Mouse (Mus musculus) heart, adult 2 months (tissue): Measurements from ENCODE around the gene Tmod1. TPM values are rescaled to one million over a fixed set of nuclear protein-coding genes. Genes with fewer than 3 reads are reported as not detected.
A peak's percentile ranks its signal among the peaks of the same experiment; 100 is the strongest.

ENCODE experiments used
- DNase-seq, 2 experiments: peaks; one replicate each; pipeline ENCODE4 v3.0.0; 2021
- H3K27ac ChIP-seq: fragments of 200-600 bp; 2 replicates; pipeline ENCODE4 v1.8.1; 2022
- H3K27me3 ChIP-seq: fragments of 200-500 bp; 2 replicates; pipeline ENCODE4 v1.6.1; 2012; ENCODE audit warnings: mild to moderate bottlenecking, low read length, inconsistent platforms, mixed read lengths; ENCODE audit not compliant: control insufficient read depth, insufficient read depth
- H3K36me3 ChIP-seq: fragments of 200-500 bp; 2 replicates; pipeline ENCODE4 v1.6.1; 2012; ENCODE audit warnings: low read length, inconsistent platforms; ENCODE audit not compliant: control insufficient read depth, insufficient read depth
- H3K4me1 ChIP-seq: fragments of 200-500 bp; 2 replicates; pipeline ENCODE4 v1.6.1; 2011; ENCODE audit warnings: low read length; ENCODE audit not compliant: control insufficient read depth, insufficient read depth
- H3K4me3 ChIP-seq: fragments of 200-600 bp; 2 replicates; pipeline ENCODE4 v1.8.1; 2022
- H3K79me2 ChIP-seq: fragments of 200-500 bp; replicated peaks from 2 replicates; pipeline ENCODE4 v1.6.1; 2012; ENCODE audit warnings: mild to moderate bottlenecking, inconsistent platforms, low read length, moderate library complexity, mixed read lengths; ENCODE audit not compliant: control insufficient read depth, insufficient read depth
- H3K9ac ChIP-seq: fragments of 200-500 bp; 2 replicates; pipeline ENCODE4 v1.6.1; 2012; ENCODE audit warnings: low read depth, mild to moderate bottlenecking, control low read depth, inconsistent platforms, low read length, mixed read lengths
- CTCF ChIP-seq: fragments of 200-600 bp; IDR thresholded peaks from 2 replicates; pipeline ENCODE4 v1.8.1; 2022; ENCODE audit warnings: antibody characterized with exemption, mild to moderate bottlenecking, moderate library complexity
- EP300 ChIP-seq: fragments of 200-500 bp; IDR thresholded peaks from 2 replicates; pipeline ENCODE4 v1.6.1; 2011; ENCODE audit warnings: low read depth, low read length, control low read depth; ENCODE audit not compliant: insufficient read depth
- POLR2A ChIP-seq: fragments of 200-500 bp; IDR thresholded peaks from 2 replicates; pipeline ENCODE4 v1.6.1; 2011; ENCODE audit warnings: mild to moderate bottlenecking, low read depth, low read length, control low read depth; ENCODE audit not compliant: insufficient read depth
- WGBS: fragments of 180-500 bp; shearing (Covaris S2); methylation state at CpG from one replicate; pipeline ENCODE4 v1.1.7; 2018; 5-methylcytosine and 5-hydroxymethylcytosine counted together
- intact Hi-C: fragments of 180-260 bp; cut with DNase I; formaldehyde crosslinking; loops from one replicate; pipeline ENCODE4 v1.15.1; 2025
- polyA plus RNA-seq: library from polyadenylated mRNA; depleted of rRNA; stranded (reverse); fragments of >200 nt; gene quantifications from 2 replicates; pipeline ENCODE4 v1.2.3, GENCODE M21; 2012
- total RNA-seq, 2 experiments: library from RNA; stranded (reverse); gene quantifications; 2 replicates each; pipeline ENCODE4 v1.2.3; 2021

Gene Tmod1
- total and polyA plus RNA-seq, 3 experiments = 142 to 264 (median 250) TPM

GRCm38 (mm10) chr4:46087852-46088251, 49.1 kb downstream of the Tmod1 start:
- Histone ChIP-seq H3K4me1 (peaks cover 25% of the 10 kb centered on the region), H3K79me2 (no peaks in the 10 kb centered on the region), H3K36me3 (peaks cover 11% of the 10 kb centered on the region; the same call in 1 of the 2 replicates), H3K9ac (no peak overlapping the region), H3K4me3 (no peak overlapping the region), H3K27me3 (no peaks in the 10 kb centered on the region), H3K27ac (peak overlapping the region; percentile 62)
- intact Hi-C loops = loop anchor here (2.0 kb wide), 1 partner anchor 49 kb away; the partner anchor contains the start of gene Tmod1
- TF ChIP-seq EP300 = 0 out of 2 replicates have a peak, but pooled peaks have one; percentile 17
- TF ChIP-seq CTCF = no peak
- WGBS = 12% methylated on average over 5 of the region's 5 CpGs
- DNase-seq = peak; percentile 65 to 78

GRCm38 (mm10) chr4:46089524-46090125, 50.9 kb downstream of the Tmod1 start:
- H3K4me1 ChIP-seq = peaks cover 21% of the 10 kb centered on the region
- H3K27ac ChIP-seq = no peak overlapping the region
- peaks cover 11% of the 10 kb centered on the region; the same call in 1 of the 2 replicates for H3K36me3 ChIP-seq
- intact Hi-C loops = no loop called here
- no peaks in the 10 kb centered on the region for H3K79me2 ChIP-seq
- DNase-seq = no peak
- H3K9ac ChIP-seq = no peak overlapping the region
- H3K4me3 ChIP-seq = no peak overlapping the region
- no peak for TF ChIP-seq EP300
- no peak for TF ChIP-seq POLR2A
- no peak for TF ChIP-seq CTCF
- 91% methylated on average over 14 of the region's 14 CpGs for WGBS
- H3K27me3 ChIP-seq = no peaks in the 10 kb centered on the region

- Histone ChIP-seq H3K9ac (no peak overlapping the region), H3K79me2 (no peaks in the 10 kb centered on the region), H3K27ac (no peak overlapping the region), H3K4me3 (no peak overlapping the region), H3K36me3 (peaks cover 3% of the 10 kb centered on the region; the same call in 1 of the 2 replicates), H3K4me1 (peaks cover 4% of the 10 kb centered on the region), H3K27me3 (no peaks in the 10 kb centered on the region)
- TF ChIP-seq EP300 (no peak), POLR2A (no peak)
- DNase-seq = no peak
- intact Hi-C loops = no loop called here
- WGBS = 72% methylated on average over 5 of the region's 5 CpGs
Measured at GRCm38 (mm10) chr4:46092429-46093076, 53.8 kb downstream of the Tmod1 start.

GRCm38 (mm10) chr4:46094916-46095825, 56.4 kb downstream of the Tmod1 start:
- no peak overlapping the region for H3K9ac ChIP-seq
- peak in 1 of 2 experiments; percentile 61 for DNase-seq
- H3K27ac ChIP-seq = peak overlapping the region; percentile 42
- peaks cover 2% of the 10 kb centered on the region; the same call in 1 of the 2 replicates for H3K4me1 ChIP-seq
- TF ChIP-seq POLR2A = no peak
- 0 out of 2 replicates have a peak, but pooled peaks have one; percentile 30 for TF ChIP-seq EP300
- TF ChIP-seq CTCF = no peak
- intact Hi-C loops = no loop called here
- no peak overlapping the region for H3K4me3 ChIP-seq
- H3K79me2 ChIP-seq = no peaks in the 10 kb centered on the region
- 31% methylated on average over 15 of the region's 15 CpGs for WGBS
- no peaks in the 10 kb centered on the region for H3K27me3 ChIP-seq
- no peaks in the 10 kb centered on the region for H3K36me3 ChIP-seq

GRCm38 (mm10) chr4:46095826-46096159, 57.1 kb downstream of the Tmod1 start:
- no peak for TF ChIP-seq POLR2A
- TF ChIP-seq CTCF = no peak
- no peak for TF ChIP-seq EP300
- Histone ChIP-seq H3K4me1 (peaks cover 6% of the 10 kb centered on the region; the same call in 1 of the 2 replicates), H3K79me2 (no peaks in the 10 kb centered on the region), H3K27me3 (no peaks in the 10 kb centered on the region), H3K4me3 (no peak overlapping the region), H3K9ac (no peak overlapping the region), H3K27ac (peak overlapping the region; percentile 42), H3K36me3 (no peaks in the 10 kb centered on the region)
- WGBS = 98% methylated on average over 3 of the region's 3 CpGs
- DNase-seq = no peak
- intact Hi-C loops = no loop called here
